Mouse (Mus musculus) C2C12 (cell line): ENCODE results near the gene Tmem60.

Experiments
- CEBPB ChIP-seq: IDR thresholded peaks from one replicate; pipeline ENCODE4 v1.6.1; 2011; ENCODE audit warnings: low read depth, mild to moderate bottlenecking, control low read depth, moderate library complexity
- CTCF ChIP-seq: IDR thresholded peaks from one replicate; pipeline ENCODE4 v1.5.1; 2011; ENCODE audit not compliant: control insufficient read depth, insufficient read depth, insufficient read length
- MAX ChIP-seq: IDR thresholded peaks from one replicate; pipeline ENCODE4 v1.6.1; 2011; ENCODE audit warnings: mild to moderate bottlenecking, control low read depth
- MYOD1 ChIP-seq: IDR thresholded peaks from one replicate; pipeline ENCODE4 v1.6.1; 2011; ENCODE audit warnings: low read depth; ENCODE audit not compliant: control insufficient read depth, insufficient read length
- MYOG ChIP-seq: IDR thresholded peaks from one replicate; pipeline ENCODE4 v1.6.1; 2011; ENCODE audit not compliant: control insufficient read depth, insufficient read length; ENCODE audit errors: extremely low read depth
- USF1 ChIP-seq: IDR thresholded peaks from one replicate; pipeline ENCODE4 v1.6.1; 2011; ENCODE audit warnings: low read depth, mild to moderate bottlenecking, control low read depth, moderate library complexity

- TF ChIP-seq CTCF (no peak), MAX (no peak), USF1 (no peak), MYOG (no peak), CEBPB (no peak), MYOD1 (no peak)
Observed at GRCm38 (mm10) chr5:20930430-20930829, 48.4 kb downstream of the Tmem60 start.
